Comparison of ENCODE assay signal across 20 mouse cellular contexts in genomic region chr9:104627816-104628215, GRCm38 (mm10).
DNase-seq lines count a peak whose midpoint lies in the region; ATAC-seq and TF ChIP-seq lines count a peak whose summit lies in the region.
"Had no signal": no experiment of that assay in that cellular context is flagged by ENCODE, and none has a peak within 500 bp of the region (broad histone marks: within the 10 kb centered on the region; RNA-seq: fewer than 3 reads in every experiment).

No protein-coding gene starts in this region.

- no peak for ATAC-seq in forebrain, postnatal 0 days
- ATAC-seq in forebrain, embryonic 12.5 days (ENCODE audit: low FRiP score) = no peak
- no peak for ATAC-seq in heart, embryonic 12.5 days (ENCODE audit: insufficient number of reproducible peaks, low FRiP score)
- ATAC-seq: forebrain, embryonic 15.5 days had no signal

- H3K4me1 ChIP-seq in forebrain, postnatal 0 days (ENCODE audit: insufficient read depth) = no peaks in the 10 kb centered on the region
- no peaks in the 10 kb centered on the region; the same call in 1 of the 2 replicates for H3K4me1 ChIP-seq in forebrain, embryonic 12.5 days
- H3K4me1 ChIP-seq in heart, embryonic 12.5 days (replicated peaks) = no peaks in the 10 kb centered on the region
- H3K4me1 ChIP-seq: embryonic facial prominence, embryonic 13.5 days; embryonic facial prominence, embryonic 15.5 days; forebrain, embryonic 10.5 days; forebrain, embryonic 15.5 days had no signal

- H3K9me3 ChIP-seq in forebrain, postnatal 0 days (ENCODE audit: low read length) = no peaks in the 10 kb centered on the region
- no peaks in the 10 kb centered on the region for H3K9me3 ChIP-seq in forebrain, embryonic 12.5 days
- H3K9me3 ChIP-seq in heart, embryonic 12.5 days (replicated peaks) = no peaks in the 10 kb centered on the region; the same call in 1 of the 2 replicates
- H3K9me3 ChIP-seq: embryonic facial prominence, embryonic 13.5 days; embryonic facial prominence, embryonic 15.5 days; forebrain, embryonic 10.5 days; forebrain, embryonic 15.5 days had no signal

- TF ChIP-seq CTCF in forebrain, postnatal 0 days (IDR thresholded peaks at IDR 0.05; ENCODE audit: low read depth) = no peak
- TF ChIP-seq CTCF in brain, embryonic 14.5 days (IDR thresholded peaks at IDR 0.05; ENCODE audit: borderline replicate concordance, extremely low read depth, insufficient read depth, insufficient read length) = no peak

- no peak overlapping the region for H3K4me2 ChIP-seq in forebrain, postnatal 0 days (ENCODE audit: low read depth)
- H3K4me2 ChIP-seq in forebrain, embryonic 12.5 days = no peak overlapping the region
- H3K4me2 ChIP-seq in heart, embryonic 12.5 days = no peak overlapping the region
- H3K4me2 ChIP-seq: embryonic facial prominence, embryonic 13.5 days; embryonic facial prominence, embryonic 15.5 days; forebrain, embryonic 15.5 days had no signal

- H3K9ac ChIP-seq in forebrain, postnatal 0 days = no peak overlapping the region
- H3K9ac ChIP-seq in forebrain, embryonic 12.5 days = no peak overlapping the region
- H3K9ac ChIP-seq in heart, embryonic 12.5 days = no peak overlapping the region
- H3K9ac ChIP-seq: embryonic facial prominence, embryonic 13.5 days; embryonic facial prominence, embryonic 15.5 days; forebrain, embryonic 15.5 days had no signal

- TF ChIP-seq POLR2A in brain, embryonic 14.5 days (IDR thresholded peaks at IDR 0.05; ENCODE audit: borderline replicate concordance, extremely low read depth, insufficient read depth, insufficient read length, poor library complexity, severe bottlenecking) = no peak

- 54% methylated on average over 7 of the region's 7 CpGs for WGBS in forebrain, postnatal 0 days
- WGBS in forebrain, embryonic 12.5 days = 72% methylated on average over 7 of the region's 7 CpGs
- 29% methylated on average over 7 of the region's 7 CpGs for WGBS in heart, embryonic 12.5 days

- no peak overlapping the region for H3K4me3 ChIP-seq in forebrain, postnatal 0 days (ENCODE audit: low read depth, low read length)
- H3K4me3 ChIP-seq in forebrain, embryonic 12.5 days (replicated peaks) = no peak overlapping the region
- no peak overlapping the region for H3K4me3 ChIP-seq in heart, embryonic 12.5 days
- H3K4me3 ChIP-seq: embryonic facial prominence, embryonic 13.5 days; embryonic facial prominence, embryonic 15.5 days; erythroblast, embryonic 14.5 days; forebrain, embryonic 10.5 days; forebrain, embryonic 15.5 days had no signal

- no peaks in the 10 kb centered on the region for H3K27me3 ChIP-seq in forebrain, postnatal 0 days (ENCODE audit: insufficient read depth, low read length)
- no peaks in the 10 kb centered on the region for H3K27me3 ChIP-seq in forebrain, embryonic 12.5 days
- H3K27me3 ChIP-seq in heart, embryonic 12.5 days (replicated peaks) = no peaks in the 10 kb centered on the region
- H3K27me3 ChIP-seq: embryonic facial prominence, embryonic 15.5 days; forebrain, embryonic 15.5 days had no signal

- no peaks in the 10 kb centered on the region for H3K36me3 ChIP-seq in forebrain, postnatal 0 days (ENCODE audit: insufficient read depth)
- H3K36me3 ChIP-seq in forebrain, embryonic 12.5 days (replicated peaks) = no peaks in the 10 kb centered on the region
- no peaks in the 10 kb centered on the region for H3K36me3 ChIP-seq in heart, embryonic 12.5 days
- H3K36me3 ChIP-seq: embryonic facial prominence, embryonic 13.5 days; embryonic facial prominence, embryonic 15.5 days; forebrain, embryonic 10.5 days; forebrain, embryonic 15.5 days had no signal

- no peak overlapping the region for H3K27ac ChIP-seq in forebrain, postnatal 0 days (ENCODE audit: low read depth, low read length)
- H3K27ac ChIP-seq in forebrain, embryonic 12.5 days = no peak overlapping the region
- no peak overlapping the region for H3K27ac ChIP-seq in heart, embryonic 12.5 days (ENCODE audit: poor library complexity, severe bottlenecking)
- H3K27ac ChIP-seq: embryonic facial prominence, embryonic 13.5 days; embryonic facial prominence, embryonic 15.5 days; forebrain, embryonic 10.5 days; forebrain, embryonic 15.5 days had no signal

- DNase-seq in forebrain, postnatal 0 days = peak; percentile 30
- DNase-seq in brain, adult 2 months (ENCODE audit: low read depth, low spot score) = peak; percentile 45
- DNase-seq in brain, embryonic 14.5 days (ENCODE audit: low read depth) = peak; percentile 55
- DNase-seq: adrenal gland, adult 2 months; adrenal gland, postnatal 10 days; adrenal gland, postnatal 25 days; cerebellum, adult 11 months; cerebellum, adult 18-20 months; cerebellum, adult 8-10 months; cerebellum, adult 9-11 months; cerebellum, postnatal 14 days; cerebellum, postnatal 36 days; embryo, embryonic 11 days had no signal
